8 mouse cellular contexts compared by ENCODE assay signal in genomic region chr2:126875871-126876796, GRCm38 (mm10). TPM values are rescaled to one million over a fixed set of nuclear protein-coding genes. Genes with fewer than 3 reads are reported as not detected.
DNase-seq lines count a peak whose midpoint lies in the region; ATAC-seq lines count a peak whose summit lies in the region.

Trpm7 (minus strand) TSS chr2:126876230.

- H3K27me3 ChIP-seq in heart, embryonic 14.5 days (ENCODE audit: control insufficient read depth, insufficient read depth, low read length) = no peaks in the 10 kb centered on the region
- H3K27me3 ChIP-seq in liver, embryonic 13.5 days = no peaks in the 10 kb centered on the region
- H3K27me3 ChIP-seq in stomach, embryonic 16.5 days (ENCODE audit: control insufficient read depth, insufficient read depth, low read length) = no peaks in the 10 kb centered on the region

- H3K4me2 ChIP-seq in heart, embryonic 14.5 days (ENCODE audit: low read length) = peak within 1 kb of the TSS; percentile 81
- peak within 1 kb of the TSS; percentile 80 for H3K4me2 ChIP-seq in liver, embryonic 13.5 days
- H3K4me2 ChIP-seq in stomach, embryonic 16.5 days (ENCODE audit: low read depth, low read length) = peak within 1 kb of the TSS; percentile 76

- H3K4me3 ChIP-seq in heart, embryonic 14.5 days (ENCODE audit: control insufficient read depth in 1 of 2, insufficient read depth in 1 of 2, low read depth in 1 of 2, low read length in 2 of 2) = peak within 1 kb of the TSS; percentile 94 to 98
- peak within 1 kb of the TSS; percentile 81 for H3K4me3 ChIP-seq in liver, embryonic 13.5 days (replicated peaks)
- peak within 1 kb of the TSS; percentile 83 for H3K4me3 ChIP-seq in stomach, embryonic 16.5 days (replicated peaks; ENCODE audit: low read length)

- peak; percentile 93 for ATAC-seq in CD4-positive, CD25-positive, alpha-beta regulatory T cell, adult 4 months
- peak; percentile 96 for ATAC-seq in heart, embryonic 14.5 days (ENCODE audit: insufficient number of reproducible peaks, insufficient read depth, low FRiP score, low read depth)
- ATAC-seq in liver, embryonic 13.5 days (ENCODE audit: low read depth) = peak; percentile 97
- peak; percentile 99 for ATAC-seq in stomach, embryonic 16.5 days (ENCODE audit: insufficient read depth, low FRiP score)

- WGBS in heart, embryonic 14.5 days = under 1% methylated on average over 76 of the region's 81 CpGs
- WGBS in liver, embryonic 13.5 days (ENCODE audit: insufficient replicate concordance) = 1% methylated on average over 81 of the region's 81 CpGs
- WGBS in stomach, embryonic 16.5 days = under 1% methylated on average over 81 of the region's 81 CpGs

- H3K9me3 ChIP-seq in heart, embryonic 14.5 days (ENCODE audit: control insufficient read depth, low read length) = no peaks in the 10 kb centered on the region
- no peaks in the 10 kb centered on the region for H3K9me3 ChIP-seq in liver, embryonic 13.5 days (replicated peaks)
- H3K9me3 ChIP-seq in stomach, embryonic 16.5 days (replicated peaks; ENCODE audit: control insufficient read depth, low read length) = no peaks in the 10 kb centered on the region

- H3K36me3 ChIP-seq in heart, embryonic 14.5 days (ENCODE audit: control insufficient read depth, insufficient read depth, low read length) = no peaks in the 10 kb centered on the region
- H3K36me3 ChIP-seq in liver, embryonic 13.5 days = no peaks in the 10 kb centered on the region
- H3K36me3 ChIP-seq in stomach, embryonic 16.5 days (ENCODE audit: control insufficient read depth, insufficient read depth, low read length) = no peaks in the 10 kb centered on the region

- peak within 1 kb of the TSS; percentile 97 for H3K9ac ChIP-seq in heart, embryonic 14.5 days (ENCODE audit: low read length)
- H3K9ac ChIP-seq in liver, embryonic 13.5 days = peak within 1 kb of the TSS; percentile 86
- peak within 1 kb of the TSS; percentile 93 for H3K9ac ChIP-seq in stomach, embryonic 16.5 days (ENCODE audit: low read length)

- H3K27ac ChIP-seq in heart, embryonic 14.5 days (replicated peaks in 1 of 2; ENCODE audit: control insufficient read depth in 1 of 2, insufficient read depth in 1 of 2, low read depth in 2 of 2, low read length in 2 of 2) = peak within 1 kb of the TSS; percentile 99 to 100
- H3K27ac ChIP-seq in liver, embryonic 13.5 days = peak within 1 kb of the TSS; percentile 98
- peak within 1 kb of the TSS; percentile 99 for H3K27ac ChIP-seq in stomach, embryonic 16.5 days (ENCODE audit: low read length)

- DNase-seq in c-Kit-negative CD71-positive TER-119-positive erythroid progenitor cells, embryonic 14.5 days (ENCODE audit: low read depth, low spot score) = peak; percentile 81
- peak; percentile 76 for DNase-seq in fibroblast of lung, adult 2 months (ENCODE audit: low read depth)
- peak; percentile 96 for DNase-seq in kidney, postnatal 14 days
- DNase-seq in liver, embryonic 13.5 days = peak; percentile 88
- DNase-seq in neural tube, embryonic 10.5 days (ENCODE audit: extremely low spot score, low spot score) = peak; percentile 87

- H3K4me1 ChIP-seq in heart, embryonic 14.5 days (ENCODE audit: control insufficient read depth in 2 of 2, insufficient read depth in 2 of 2, low read length in 2 of 2) = peaks cover 4 to 28% of the 10 kb centered on the region in 2 experiments
- peaks cover 34% of the 10 kb centered on the region for H3K4me1 ChIP-seq in liver, embryonic 13.5 days (replicated peaks)
- peaks cover 15% of the 10 kb centered on the region for H3K4me1 ChIP-seq in stomach, embryonic 16.5 days (ENCODE audit: control insufficient read depth, insufficient read depth, low read length)

RNA-seq across cellular contexts. Expression of gene Trpm7, which starts in this region (rescaled TPM):
- 10 to 100 TPM; 50.9 to 58.6 TPM for polyA plus RNA-seq in CD4-positive, CD25-positive, alpha-beta regulatory T cell, adult 4 months (2017; shearing (Covaris generic))
- polyA plus RNA-seq in heart, embryonic 14.5 days (2014; fragmentation: Nextera tagmentation; extraction: Ambion mirVana) = 44.6 and 45.1 TPM in 2 replicates
- 20.8 and 22.0 TPM in 2 replicates for polyA plus RNA-seq in liver, embryonic 13.5 days (2015; fragmentation: Nextera tagmentation; extraction: Ambion mirVana)
- 40.4 and 40.5 TPM in 2 replicates for polyA plus RNA-seq in stomach, embryonic 16.5 days (2015; fragmentation: Nextera tagmentation; extraction: Ambion mirVana)

Comparison
In these comparisons a context has a peak if more than half of its experiments do, and no peak if none do; other contexts are left out.
1. Peak in every context shown above with its lines: DNase-seq, ATAC-seq, H3K4me3 ChIP-seq and H3K27ac ChIP-seq.